Mouse (Mus musculus) right cerebral cortex, postnatal 10 days (tissue): ENCODE measurements around the gene Vmo1.
"Not testable (repeated sequence)": the region's sequence is repeated elsewhere in the genome, so short reads cannot be mapped to it uniquely, and the experiment has no call there.

Experiments used
- DNase-seq, 2 experiments: peaks; one replicate each; pipeline ENCODE4 v3.0.0; 2021; ENCODE audit warnings: low spot score in 2 of 2

Vmo1 gene

GRCm38 (mm10) chr11:70520178-70520769, 5.9 kb upstream of the Vmo1 start:
- peak in 1 of 2 experiments; percentile 41 for DNase-seq

GRCm38 (mm10) chr11:70518923-70519322, 4.5 kb upstream of the Vmo1 start, which contains the start of gene Gltpd2:
TSS of gene Gltpd2 (plus strand) at chr11:70519196.
- no peak for DNase-seq

- no peak for DNase-seq
These were observed 4.0 kb upstream of the Vmo1 start for GRCm38 (mm10) chr11:70518436-70518835.

GRCm38 (mm10) chr11:70516352-70516751, 1.9 kb upstream of the Vmo1 start:
- DNase-seq, result peak in 1 of 2 experiments; percentile 47

- no peak for DNase-seq
These were observed 896 bp downstream of the Vmo1 start for GRCm38 (mm10) chr11:70513520-70513919.

GRCm38 (mm10) chr11:70512709-70513342, 1.6 kb downstream of the Vmo1 start:
- DNase-seq, result no peak

GRCm38 (mm10) chr11:70511825-70512224, 2.6 kb downstream of the Vmo1 start:
- no peak for DNase-seq

- no peak for DNase-seq
These were observed 3.2 kb downstream of the Vmo1 start for GRCm38 (mm10) chr11:70511242-70511641.

- DNase-seq, result peak in 1 of 2 experiments; percentile 66
These were observed 4.5 kb downstream of the Vmo1 start for GRCm38 (mm10) chr11:70509753-70510564.

GRCm38 (mm10) chr11:70506962-70507515, 7.4 kb downstream of the Vmo1 start:
- no peak for DNase-seq

GRCm38 (mm10) chr11:70506385-70506784, 8.0 kb downstream of the Vmo1 start:
- peak in 1 of 2 experiments; percentile 69 for DNase-seq

GRCm38 (mm10) chr11:70504970-70505369, 9.4 kb downstream of the Vmo1 start, which contains the start of gene Tm4sf5:
TSS of gene Tm4sf5 (plus strand) at chr11:70505244.
- DNase-seq, result no peak

- no peak for DNase-seq
These were observed 12.4 kb downstream of the Vmo1 start for GRCm38 (mm10) chr11:70502018-70502417.

- DNase-seq, result no peak
These were observed 14.0 kb downstream of the Vmo1 start for GRCm38 (mm10) chr11:70500476-70500812.

- no peak for DNase-seq
These were observed 14.6 kb downstream of the Vmo1 start for GRCm38 (mm10) chr11:70499566-70500475.

- peak; percentile 33 to 39 for DNase-seq
These were observed 24.7 kb downstream of the Vmo1 start for GRCm38 (mm10) chr11:70489684-70490083.

- DNase-seq, result no peak
These were observed 25.3 kb downstream of the Vmo1 start for GRCm38 (mm10) chr11:70489138-70489537.

- no peak for DNase-seq
These were observed 26.6 kb downstream of the Vmo1 start for GRCm38 (mm10) chr11:70487816-70488215.

- DNase-seq, result no peak
These were observed 28.9 kb downstream of the Vmo1 start for GRCm38 (mm10) chr11:70485498-70485897.

- DNase-seq, result no peak
These were observed 39.4 kb downstream of the Vmo1 start for GRCm38 (mm10) chr11:70474872-70475534.

- DNase-seq, result not testable (repeated sequence)
These were observed 41.1 kb downstream of the Vmo1 start for GRCm38 (mm10) chr11:70473291-70473690.
